Mouse (Mus musculus): ENCODE results near the gene Olfr1089.

Olfr1089 gene

GRCm38 (mm10) chr2:86733601-86734000, at the start of gene Olfr1089:
Olfr1089 (minus strand) TSS chr2:86733701.
- no peak for DNase-seq (ENCODE audit: low read depth)

- no peak for DNase-seq (ENCODE audit: low read depth)
These were observed 48.7 kb upstream of the Olfr1089 start, which contains the start of gene Olfr1093 for GRCm38 (mm10) chr2:86782179-86782578. Olfr1093 (plus strand) TSS chr2:86782479.

- DNase-seq (ENCODE audit: low read depth): no peak
These were observed 27.5 kb upstream of the Olfr1089 start for GRCm38 (mm10) chr2:86761050-86761449.

GRCm38 (mm10) chr2:86758893-86759292, 25.4 kb upstream of the Olfr1089 start, which contains the start of gene Olfr1090:
Olfr1090 (minus strand) TSS chr2:86758993.
- no peak for DNase-seq (ENCODE audit: low read depth)

- no peak for DNase-seq (ENCODE audit: low read depth)
These were observed 35.2 kb downstream of the Olfr1089 start, which contains the start of gene Olfr1087 for GRCm38 (mm10) chr2:86698295-86698694. Olfr1087 (minus strand) TSS chr2:86698395.

All from 416B (cell line).